Mouse (Mus musculus) lung, postnatal 0 days (tissue): ENCODE results near the gene Rab28. TPM values are rescaled to one million over a fixed set of nuclear protein-coding genes. Genes with fewer than 3 reads are reported as not detected.
A peak's percentile ranks its signal among the peaks of the same experiment; 100 is the strongest.

Experiments used
- ATAC-seq: fragments of 200-750 bp; cut with Nextera tagmentation; 2 replicates; pipeline ENCODE4 v1.8.0; 2017; ENCODE audit warnings: moderate library complexity
- DNase-seq: peaks from one replicate; pipeline ENCODE4 v3.0.0-alpha.2; 2016; ENCODE audit warnings: low spot score
- H3K27ac ChIP-seq: fragments of 300-500 bp; sonication (generic); 2 replicates; pipeline ENCODE4 v1.5.1; 2014; ENCODE audit warnings: antibody characterized with exemption, mild to moderate bottlenecking, low read length, mixed read lengths
- H3K27me3 ChIP-seq: fragments of 300-500 bp; sonication (generic); replicated peaks from 2 replicates; pipeline ENCODE4 v1.6.1; 2014; ENCODE audit warnings: low read length, mixed read lengths; ENCODE audit not compliant: insufficient read depth
- H3K36me3 ChIP-seq: fragments of 300-500 bp; sonication (generic); 2 replicates; pipeline ENCODE4 v1.6.1; 2014; ENCODE audit warnings: low read length, mixed read lengths; ENCODE audit not compliant: insufficient read depth
- H3K4me1 ChIP-seq: fragments of 300-500 bp; sonication (generic); 2 replicates; pipeline ENCODE4 v1.6.1; 2014; ENCODE audit warnings: antibody characterized with exemption, low read depth, low read length, mixed read lengths; ENCODE audit not compliant: insufficient read depth
- H3K4me2 ChIP-seq: fragments of 300-500 bp; sonication (generic); replicated peaks from 2 replicates; pipeline ENCODE4 v1.6.1; 2014; ENCODE audit warnings: low read depth, mild to moderate bottlenecking, low read length, moderate library complexity, mixed read lengths
- H3K4me3 ChIP-seq: fragments of 300-500 bp; sonication (generic); 2 replicates; pipeline ENCODE4 v1.5.1; 2014; ENCODE audit warnings: low read depth, low read length
- H3K9ac ChIP-seq: fragments of 300-500 bp; sonication (generic); replicated peaks from 2 replicates; pipeline ENCODE4 v1.6.1; 2014; ENCODE audit warnings: low read depth, mild to moderate bottlenecking
- H3K9me3 ChIP-seq: fragments of 300-500 bp; sonication (generic); 2 replicates; pipeline ENCODE4 v1.6.1; 2016; ENCODE audit warnings: low read length, mixed read lengths
- CTCF ChIP-seq: IDR thresholded peaks from 2 replicates; pipeline ENCODE4 v1.5.1; 2016; ENCODE audit warnings: antibody characterized with exemption, mild to moderate bottlenecking
- EP300 ChIP-seq: IDR thresholded peaks from 2 replicates; pipeline ENCODE4 v1.6.1; 2016; ENCODE audit warnings: antibody characterized with exemption, mild to moderate bottlenecking, control low read depth
- WGBS: fragments of 180-500 bp; shearing (Covaris S2); extraction: QIAGEN DNeasy Blood & Tissue Kit; methylation state at CpG from one replicate; pipeline ENCODE4 v1.1.7; 2014; 5-methylcytosine and 5-hydroxymethylcytosine counted together
- polyA plus RNA-seq: library from polyadenylated mRNA; unstranded; fragments of >200 nt; fragmentation: Nextera tagmentation; extraction: Ambion mirVana; gene quantifications from 2 replicates; pipeline ENCODE4 v1.2.1, GENCODE M21; 2015

Rab28 gene
- polyA plus RNA-seq, 1 experiment from 2014 or later, result 53.7 TPM

DNA sequence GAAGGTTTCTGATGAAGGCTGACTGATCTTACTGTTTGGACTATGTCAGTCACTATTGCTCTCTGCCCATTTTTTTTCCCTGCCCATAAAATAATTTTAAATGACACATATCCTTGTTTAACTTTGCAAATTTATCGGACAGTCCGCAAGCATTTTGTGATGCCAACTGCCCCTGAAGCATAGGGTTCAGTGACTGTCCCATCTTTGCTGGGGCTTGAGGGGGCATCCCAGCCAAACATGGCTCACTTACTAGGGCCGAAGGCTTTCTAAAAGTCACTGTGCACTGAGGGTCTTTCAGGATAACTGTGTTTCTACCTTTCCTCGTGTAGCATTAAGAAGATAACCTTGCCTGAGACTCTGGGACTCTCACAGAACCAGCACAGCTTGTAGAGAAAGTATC is 44.8 kb upstream of the Rab28 start:
- WGBS, result 30% methylated on average over 4 of the region's 4 CpGs
- ATAC-seq, result no peak
- no peak overlapping the region for H3K9ac ChIP-seq

GRCm38 (mm10) chr5:41744898-41745780 is 37.2 kb upstream of the Rab28 start:
- no peak overlapping the region for H3K27ac ChIP-seq
- H3K4me2 ChIP-seq, result no peak overlapping the region
- H3K9me3 ChIP-seq, result no peaks in the 10 kb centered on the region
- DNase-seq, result no peak
- H3K4me1 ChIP-seq, result no peaks in the 10 kb centered on the region
- no peaks in the 10 kb centered on the region; the same call in 1 of the 2 replicates for H3K27me3 ChIP-seq
- H3K36me3 ChIP-seq, result no peaks in the 10 kb centered on the region
- TF ChIP-seq CTCF, result no peak
- TF ChIP-seq EP300, result no peak
- H3K9ac ChIP-seq, result no peak overlapping the region
- no peak overlapping the region for H3K4me3 ChIP-seq
- ATAC-seq, result no peak
- WGBS, result 7% methylated on average over 12 of the region's 15 CpGs

More for the DNA sequence above, 44.8 kb upstream of the Rab28 start:
- Histone ChIP-seq H3K27me3 (peaks cover 40% of the 10 kb centered on the region), H3K9me3 (no peaks in the 10 kb centered on the region), H3K36me3 (no peaks in the 10 kb centered on the region), H3K4me3 (no peak overlapping the region), H3K4me2 (no peak overlapping the region), H3K27ac (no peak overlapping the region), H3K4me1 (no peaks in the 10 kb centered on the region)
- TF ChIP-seq CTCF (no peak), EP300 (no peak)
- no peak for DNase-seq

DNA sequence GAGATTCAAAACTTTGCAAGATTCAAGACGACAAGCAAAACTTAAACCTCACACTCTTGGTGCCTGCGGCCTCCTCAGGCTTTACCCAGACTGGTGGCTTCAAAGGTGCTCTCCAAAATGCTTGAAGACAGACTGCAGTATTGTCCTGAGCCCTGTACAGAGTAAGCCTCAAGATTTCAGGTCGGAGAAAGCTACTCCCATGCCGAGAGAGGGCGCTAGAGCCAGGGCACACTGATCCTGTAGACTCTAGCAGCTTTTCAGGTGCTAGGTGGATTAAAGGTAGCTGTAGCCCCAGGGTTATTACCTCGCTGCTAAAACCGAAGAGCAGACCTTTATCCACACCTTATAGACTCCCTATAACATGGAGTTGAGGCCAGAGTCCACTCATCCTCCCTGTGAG is 36.3 kb upstream of the Rab28 start:
- Histone ChIP-seq H3K4me2 (no peak overlapping the region), H3K27me3 (no peaks in the 10 kb centered on the region; the same call in 1 of the 2 replicates), H3K4me3 (no peak overlapping the region), H3K27ac (no peak overlapping the region), H3K9ac (no peak overlapping the region), H3K36me3 (no peaks in the 10 kb centered on the region), H3K4me1 (no peaks in the 10 kb centered on the region), H3K9me3 (no peaks in the 10 kb centered on the region)
- 9% methylated on average over 7 of the region's 7 CpGs for WGBS
- DNase-seq (no peak), ATAC-seq (no peak)
- peak; percentile 12; the same call in 1 of the 2 replicates for TF ChIP-seq CTCF
- TF ChIP-seq EP300, result no peak

- no peak for TF ChIP-seq CTCF
- Histone ChIP-seq H3K9ac (no peak overlapping the region), H3K36me3 (no peaks in the 10 kb centered on the region), H3K4me2 (no peak overlapping the region), H3K4me1 (no peaks in the 10 kb centered on the region), H3K9me3 (no peaks in the 10 kb centered on the region), H3K27me3 (no peaks in the 10 kb centered on the region), H3K27ac (no peak overlapping the region), H3K4me3 (no peak overlapping the region)
- DNase-seq (peak; percentile 15), ATAC-seq (no peak)
- WGBS, result 53% methylated on average over 6 of the region's 6 CpGs
Measured at GRCm38 (mm10) chr5:41738817-41739216, 30.9 kb upstream of the Rab28 start.

- no peaks in the 10 kb centered on the region for H3K36me3 ChIP-seq
- WGBS, result 52% methylated on average over 5 of the region's 5 CpGs
- no peaks in the 10 kb centered on the region for H3K27me3 ChIP-seq
- no peak overlapping the region for H3K4me2 ChIP-seq
- H3K27ac ChIP-seq, result no peak overlapping the region
- TF ChIP-seq EP300 (no peak), CTCF (no peak)
- H3K9me3 ChIP-seq, result no peaks in the 10 kb centered on the region
- no peak for DNase-seq
- no peak overlapping the region for H3K9ac ChIP-seq
- H3K4me1 ChIP-seq, result no peaks in the 10 kb centered on the region
- no peak overlapping the region for H3K4me3 ChIP-seq
- no peak for ATAC-seq
Measured at GRCm38 (mm10) chr5:41737039-41737438, 29.1 kb upstream of the Rab28 start.

- H3K9me3 ChIP-seq, result no peaks in the 10 kb centered on the region
- no peak for DNase-seq
- H3K4me1 ChIP-seq, result no peaks in the 10 kb centered on the region
- no peak overlapping the region for H3K9ac ChIP-seq
- no peaks in the 10 kb centered on the region for H3K36me3 ChIP-seq
- no peak overlapping the region for H3K4me2 ChIP-seq
- no peaks in the 10 kb centered on the region for H3K27me3 ChIP-seq
- H3K4me3 ChIP-seq, result no peak overlapping the region
- no peak overlapping the region for H3K27ac ChIP-seq
- TF ChIP-seq EP300, result no peak
- TF ChIP-seq CTCF, result no peak
- WGBS, result 46% methylated on average over 1 of the region's 1 CpGs
- no peak for ATAC-seq
Measured at GRCm38 (mm10) chr5:41727017-41727416, 19.1 kb upstream of the Rab28 start.
